Mouse (Mus musculus): ENCODE results near the gene Zfand2b. TPM values are rescaled to one million over a fixed set of nuclear protein-coding genes. Genes with fewer than 3 reads are reported as not detected.

Gene Zfand2b
- polyA plus RNA-seq, 1 experiment from 2014 or later = 42.9 TPM

- Histone ChIP-seq H3K27me3 (ENCODE audit: control insufficient read depth, insufficient read depth, low read depth, low read length) (no peaks in the 10 kb centered on the region), H3K36me3 (ENCODE audit: control insufficient read depth, insufficient read depth, low read length) (peaks cover 38% of the 10 kb centered on the region), H3K4me1 (replicated peaks; ENCODE audit: control insufficient read depth, insufficient read depth, low read length) (peaks cover 4% of the 10 kb centered on the region; the same call in 1 of the 2 replicates), H3K9ac (ENCODE audit: low read length) (no peak overlapping the region), H3K27ac (ENCODE audit: low read length) (no peak overlapping the region), H3K4me3 (ENCODE audit: low read length) (no peak overlapping the region), H3K4me2 (ENCODE audit: low read depth, low read length) (no peak overlapping the region), H3K9me3 (ENCODE audit: control insufficient read depth, low read length) (0 out of 2 replicates have a peak, but pooled peaks cover 2% of the 10 kb centered on the region)
- WGBS = 91% methylated on average over 11 of the region's 11 CpGs
- ATAC-seq (ENCODE audit: low read depth) = no peak
Observed at GRCm38 (mm10) chr1:75185495-75185894, 17.0 kb downstream of the Zfand2b start.

GRCm38 (mm10) chr1:75187126-75187525 is 18.7 kb downstream of the Zfand2b start:
- Histone ChIP-seq H3K9ac (ENCODE audit: low read length) (no peak overlapping the region), H3K27me3 (ENCODE audit: control insufficient read depth, insufficient read depth, low read depth, low read length) (no peaks in the 10 kb centered on the region), H3K4me2 (ENCODE audit: low read depth, low read length) (no peak overlapping the region), H3K4me3 (ENCODE audit: low read length) (no peak overlapping the region), H3K27ac (ENCODE audit: low read length) (no peak overlapping the region), H3K36me3 (ENCODE audit: control insufficient read depth, insufficient read depth, low read length) (peaks cover 38% of the 10 kb centered on the region), H3K9me3 (ENCODE audit: control insufficient read depth, low read length) (0 out of 2 replicates have a peak, but pooled peaks cover 2% of the 10 kb centered on the region), H3K4me1 (replicated peaks; ENCODE audit: control insufficient read depth, insufficient read depth, low read length) (no peaks in the 10 kb centered on the region; the same call in 1 of the 2 replicates)
- ATAC-seq (ENCODE audit: low read depth) = no peak

- Histone ChIP-seq H3K27me3 (ENCODE audit: control insufficient read depth, insufficient read depth, low read depth, low read length) (no peaks in the 10 kb centered on the region), H3K4me2 (ENCODE audit: low read depth, low read length) (no peak overlapping the region), H3K9ac (ENCODE audit: low read length) (no peak overlapping the region), H3K9me3 (ENCODE audit: control insufficient read depth, low read length) (no peaks in the 10 kb centered on the region), H3K36me3 (ENCODE audit: control insufficient read depth, insufficient read depth, low read length) (peaks cover 31% of the 10 kb centered on the region), H3K4me1 (replicated peaks; ENCODE audit: control insufficient read depth, insufficient read depth, low read length) (peaks cover 1% of the 10 kb centered on the region; the same call in 1 of the 2 replicates), H3K4me3 (ENCODE audit: low read length) (no peak overlapping the region), H3K27ac (ENCODE audit: low read length) (no peak overlapping the region)
- no peak for ATAC-seq (ENCODE audit: low read depth)
- WGBS = 75% methylated on average over 2 of the region's 2 CpGs
Observed at GRCm38 (mm10) chr1:75187914-75188483, 19.6 kb downstream of the Zfand2b start.

- 44% methylated on average over 2 of the region's 2 CpGs for WGBS
- Histone ChIP-seq H3K9me3 (ENCODE audit: control insufficient read depth, low read length) (no peaks in the 10 kb centered on the region), H3K27me3 (ENCODE audit: control insufficient read depth, insufficient read depth, low read depth, low read length) (no peaks in the 10 kb centered on the region), H3K4me1 (replicated peaks; ENCODE audit: control insufficient read depth, insufficient read depth, low read length) (peaks cover 8% of the 10 kb centered on the region), H3K36me3 (ENCODE audit: control insufficient read depth, insufficient read depth, low read length) (peaks cover 18% of the 10 kb centered on the region), H3K4me3 (ENCODE audit: low read length) (no peak overlapping the region), H3K4me2 (ENCODE audit: low read depth, low read length) (peak overlapping the region; percentile 72; the same call in 1 of the 2 replicates), H3K9ac (ENCODE audit: low read length) (peak overlapping the region; percentile 85), H3K27ac (ENCODE audit: low read length) (no peak overlapping the region)
- no peak for ATAC-seq (ENCODE audit: low read depth)
Observed at GRCm38 (mm10) chr1:75190577-75190976, 22.1 kb downstream of the Zfand2b start.

GRCm38 (mm10) chr1:75191258-75191621 is 22.8 kb downstream of the Zfand2b start:
- Histone ChIP-seq H3K9me3 (ENCODE audit: control insufficient read depth, low read length) (no peaks in the 10 kb centered on the region), H3K27me3 (ENCODE audit: control insufficient read depth, insufficient read depth, low read depth, low read length) (no peaks in the 10 kb centered on the region), H3K4me3 (ENCODE audit: low read length) (peak overlapping the region; percentile 84), H3K27ac (ENCODE audit: low read length) (peak overlapping the region; percentile 79), H3K4me2 (ENCODE audit: low read depth, low read length) (peak overlapping the region; percentile 72), H3K36me3 (ENCODE audit: control insufficient read depth, insufficient read depth, low read length) (peaks cover 14% of the 10 kb centered on the region), H3K4me1 (replicated peaks; ENCODE audit: control insufficient read depth, insufficient read depth, low read length) (peaks cover 8% of the 10 kb centered on the region), H3K9ac (ENCODE audit: low read length) (peak overlapping the region; percentile 85)
- no peak for ATAC-seq (ENCODE audit: low read depth)
- WGBS = 37% methylated on average over 5 of the region's 5 CpGs

- H3K9me3 ChIP-seq (ENCODE audit: control insufficient read depth, low read length) = no peaks in the 10 kb centered on the region
- H3K4me3 ChIP-seq (ENCODE audit: low read length) = peak within 1 kb of the TSS; percentile 84
- H3K4me1 ChIP-seq (replicated peaks; ENCODE audit: control insufficient read depth, insufficient read depth, low read length) = peaks cover 8% of the 10 kb centered on the region
- H3K36me3 ChIP-seq (ENCODE audit: control insufficient read depth, insufficient read depth, low read length) = peaks cover 12% of the 10 kb centered on the region
- peak within 1 kb of the TSS; percentile 85 for H3K4me2 ChIP-seq (ENCODE audit: low read depth, low read length)
- WGBS = under 1% methylated on average over 56 of the region's 56 CpGs
- H3K9ac ChIP-seq (ENCODE audit: low read length) = peak within 1 kb of the TSS; percentile 86
- peak; percentile 100 for ATAC-seq (ENCODE audit: low read depth)
- no peaks in the 10 kb centered on the region for H3K27me3 ChIP-seq (ENCODE audit: control insufficient read depth, insufficient read depth, low read depth, low read length)
- H3K27ac ChIP-seq (ENCODE audit: low read length) = peak within 1 kb of the TSS; percentile 93
Observed at GRCm38 (mm10) chr1:75191622-75192402, 23.4 kb downstream of the Zfand2b start, which contains the start of the genes Ankzf1 and Atg9a. Gene Ankzf1 (plus strand): TSS chr1:75192151. Gene Atg9a (minus strand): TSS chr1:75192196.

- peak overlapping the region; percentile 84 for H3K4me3 ChIP-seq (ENCODE audit: low read length)
- H3K4me2 ChIP-seq (ENCODE audit: low read depth, low read length) = peak overlapping the region; percentile 85
- H3K4me1 ChIP-seq (replicated peaks; ENCODE audit: control insufficient read depth, insufficient read depth, low read length) = peaks cover 8% of the 10 kb centered on the region
- peak overlapping the region; percentile 93 for H3K27ac ChIP-seq (ENCODE audit: low read length)
- H3K9ac ChIP-seq (ENCODE audit: low read length) = peak overlapping the region; percentile 86
- ATAC-seq (ENCODE audit: low read depth) = peak; percentile 52
- H3K36me3 ChIP-seq (ENCODE audit: control insufficient read depth, insufficient read depth, low read length) = peaks cover 9% of the 10 kb centered on the region; the same call in 1 of the 2 replicates
- WGBS = 0% methylated on average over 19 of the region's 19 CpGs
- no peaks in the 10 kb centered on the region for H3K27me3 ChIP-seq (ENCODE audit: control insufficient read depth, insufficient read depth, low read depth, low read length)
- H3K9me3 ChIP-seq (ENCODE audit: control insufficient read depth, low read length) = no peaks in the 10 kb centered on the region
Observed at GRCm38 (mm10) chr1:75192452-75192851, 24.0 kb downstream of the Zfand2b start.

GRCm38 (mm10) chr1:75201236-75201635 is 32.8 kb downstream of the Zfand2b start:
- Histone ChIP-seq H3K4me3 (ENCODE audit: low read length) (no peak overlapping the region), H3K9me3 (ENCODE audit: control insufficient read depth, low read length) (no peaks in the 10 kb centered on the region), H3K27me3 (ENCODE audit: control insufficient read depth, insufficient read depth, low read depth, low read length) (no peaks in the 10 kb centered on the region), H3K4me2 (ENCODE audit: low read depth, low read length) (no peak overlapping the region), H3K4me1 (replicated peaks; ENCODE audit: control insufficient read depth, insufficient read depth, low read length) (no peaks in the 10 kb centered on the region), H3K36me3 (ENCODE audit: control insufficient read depth, insufficient read depth, low read length) (peaks cover 18% of the 10 kb centered on the region), H3K9ac (ENCODE audit: low read length) (no peak overlapping the region), H3K27ac (ENCODE audit: low read length) (no peak overlapping the region)
- no peak for ATAC-seq (ENCODE audit: low read depth)
- WGBS = 73% methylated on average over 1 of the region's 1 CpGs

GRCm38 (mm10) chr1:75208967-75209678 is 40.7 kb downstream of the Zfand2b start:
- no peak overlapping the region; the same call in 1 of the 2 replicates for H3K27ac ChIP-seq (ENCODE audit: low read length)

More at GRCm38 (mm10) chr1:75208967-75209678, 40.7 kb downstream of the Zfand2b start:
- H3K9me3 ChIP-seq (ENCODE audit: control insufficient read depth, low read length) = no peaks in the 10 kb centered on the region
- peaks cover 23% of the 10 kb centered on the region for H3K4me1 ChIP-seq (replicated peaks; ENCODE audit: control insufficient read depth, insufficient read depth, low read length)
- peak overlapping the region; percentile 73 for H3K4me2 ChIP-seq (ENCODE audit: low read depth, low read length)
- H3K9ac ChIP-seq (ENCODE audit: low read length) = peak overlapping the region; percentile 74
- peak; percentile 30 for ATAC-seq (ENCODE audit: low read depth)
- 14% methylated on average over 34 of the region's 34 CpGs for WGBS
- H3K4me3 ChIP-seq (ENCODE audit: low read length) = peak overlapping the region; percentile 57
- no peaks in the 10 kb centered on the region for H3K27me3 ChIP-seq (ENCODE audit: control insufficient read depth, insufficient read depth, low read depth, low read length)
- H3K36me3 ChIP-seq (ENCODE audit: control insufficient read depth, insufficient read depth, low read length) = peaks cover 10% of the 10 kb centered on the region; the same call in 1 of the 2 replicates
